Mouse (Mus musculus) liver, adult (tissue): ENCODE results near the gene Ipo8.

Experiments used
- GATA4 ChIP-seq: IDR thresholded peaks from 2 replicates; pipeline ENCODE4 v1.6.1; 2014; ENCODE audit warnings: mild to moderate bottlenecking, low read length; ENCODE audit not compliant: insufficient replicate concordance

Ipo8 gene

GRCm38 (mm10) chr6:148830748-148831727 is at the start of gene Ipo8:
Gene Ipo8, minus strand, starts transcription at chr6:148831467.
- TF ChIP-seq GATA4, result peak; percentile 37; the same call in 1 of the 2 replicates

- TF ChIP-seq GATA4, result no peak
Measured at GRCm38 (mm10) chr6:148873911-148874310, 42.6 kb upstream of the Ipo8 start.

GRCm38 (mm10) chr6:148845629-148846028 is 14.4 kb upstream of the Ipo8 start:
- no peak for TF ChIP-seq GATA4

GRCm38 (mm10) chr6:148841760-148842159 is 10.5 kb upstream of the Ipo8 start:
- no peak for TF ChIP-seq GATA4

GRCm38 (mm10) chr6:148838460-148838859 is 7.2 kb upstream of the Ipo8 start:
- TF ChIP-seq GATA4, result no peak

GRCm38 (mm10) chr6:148831728-148832121 is 458 bp upstream of the Ipo8 start:
- TF ChIP-seq GATA4, result no peak; the same call in 1 of the 2 replicates

- no peak for TF ChIP-seq GATA4
Measured at GRCm38 (mm10) chr6:148830355-148830747, 916 bp downstream of the Ipo8 start.

- no peak for TF ChIP-seq GATA4
Measured at GRCm38 (mm10) chr6:148826119-148826518, 5.1 kb downstream of the Ipo8 start.

- TF ChIP-seq GATA4, result no peak
Measured at GRCm38 (mm10) chr6:148818624-148819343, 12.5 kb downstream of the Ipo8 start.

- TF ChIP-seq GATA4, result no peak
Measured at GRCm38 (mm10) chr6:148816751-148817150, 14.5 kb downstream of the Ipo8 start.

GRCm38 (mm10) chr6:148811117-148811516 is 20.1 kb downstream of the Ipo8 start:
- no peak for TF ChIP-seq GATA4

GRCm38 (mm10) chr6:148799773-148800172 is 31.5 kb downstream of the Ipo8 start:
- TF ChIP-seq GATA4, result no peak

- no peak for TF ChIP-seq GATA4
Measured at GRCm38 (mm10) chr6:148795145-148795544, 36.1 kb downstream of the Ipo8 start.

- no peak for TF ChIP-seq GATA4
Measured at GRCm38 (mm10) chr6:148789010-148789673, 42.1 kb downstream of the Ipo8 start.

GRCm38 (mm10) chr6:148786186-148786585 is 45.1 kb downstream of the Ipo8 start:
- TF ChIP-seq GATA4, result no peak

- TF ChIP-seq GATA4, result no peak
Measured at GRCm38 (mm10) chr6:148784418-148784817, 46.8 kb downstream of the Ipo8 start.

GRCm38 (mm10) chr6:148776236-148776635 is 55.0 kb downstream of the Ipo8 start:
- no peak for TF ChIP-seq GATA4
